Mouse (Mus musculus): ENCODE data around the gene Spns1. TPM values are rescaled to one million over a fixed set of nuclear protein-coding genes. Genes with fewer than 3 reads are reported as not detected.
A peak's percentile ranks its signal among the peaks of the same experiment; 100 is the strongest.

The Spns1 gene
- polyA plus RNA-seq, 2 experiments from 2014 or later = 26.7 to 43.3 TPM

DNA sequence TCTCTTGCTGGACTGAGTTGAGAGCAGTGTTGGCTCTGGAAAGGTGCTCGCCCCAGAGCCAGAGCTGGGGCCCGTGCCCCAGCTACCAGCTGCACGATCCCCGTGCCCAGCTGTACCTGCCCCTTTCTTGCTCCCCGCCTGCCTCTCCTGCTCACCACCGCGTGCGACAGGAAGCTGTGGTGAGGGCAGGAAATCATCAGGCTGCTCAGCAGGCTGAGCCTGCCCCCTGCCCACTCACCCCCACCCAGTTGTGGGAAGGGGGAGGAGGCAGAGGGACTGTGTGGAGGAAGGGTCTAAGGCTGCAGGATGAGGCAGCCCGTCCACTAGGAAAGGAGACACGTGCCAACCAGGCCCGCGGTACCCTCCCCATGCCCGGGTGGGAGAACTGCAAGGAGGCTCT, 7.9 kb downstream of the Spns1 start, which contains the start of gene Lat:
TSS of gene Lat (minus strand) at position 178 of the 400 bp plus-strand sequence.
- peak; percentile 95 for ATAC-seq

DNA sequence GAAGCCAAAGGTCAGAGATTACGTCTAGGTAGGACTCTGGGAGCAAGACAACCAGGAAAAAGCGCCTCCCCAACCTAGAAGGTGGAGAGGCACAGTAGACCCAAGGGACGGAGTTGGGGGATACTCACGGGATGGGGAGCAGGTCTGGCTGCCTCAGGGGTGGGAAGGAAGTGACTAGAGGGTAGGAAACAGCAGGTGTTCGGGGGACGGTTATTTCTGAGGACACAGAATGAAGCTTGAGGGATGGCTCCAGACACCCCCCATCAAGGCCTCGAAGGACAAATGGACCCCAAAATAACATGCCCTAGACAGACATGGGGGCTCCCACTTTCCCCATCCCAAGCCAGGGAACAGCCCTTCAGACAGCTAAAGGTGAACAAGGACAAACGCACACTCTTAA, 8.9 kb downstream of the Spns1 start:
- no peak for ATAC-seq

DNA sequence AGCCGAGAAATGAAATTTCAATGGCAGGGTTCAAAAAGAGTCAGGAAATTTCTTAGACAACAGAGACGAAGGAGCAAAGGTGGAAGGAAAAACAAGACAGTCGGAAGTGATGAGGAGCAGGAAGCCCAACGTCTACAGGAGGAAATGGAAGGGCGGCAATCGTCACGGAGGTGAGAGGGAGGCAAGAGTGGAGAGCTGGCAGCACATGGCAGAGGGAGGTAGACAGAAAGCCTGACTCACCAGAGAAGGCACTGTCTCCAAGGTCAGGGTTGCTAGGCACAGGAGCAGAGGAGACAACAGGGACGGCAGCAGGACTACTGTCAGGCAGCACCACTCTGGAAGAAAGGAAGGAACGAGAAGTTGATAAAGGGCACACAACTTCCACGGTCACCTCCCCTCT, 9.6 kb downstream of the Spns1 start:
- ATAC-seq = peak; percentile 33

DNA sequence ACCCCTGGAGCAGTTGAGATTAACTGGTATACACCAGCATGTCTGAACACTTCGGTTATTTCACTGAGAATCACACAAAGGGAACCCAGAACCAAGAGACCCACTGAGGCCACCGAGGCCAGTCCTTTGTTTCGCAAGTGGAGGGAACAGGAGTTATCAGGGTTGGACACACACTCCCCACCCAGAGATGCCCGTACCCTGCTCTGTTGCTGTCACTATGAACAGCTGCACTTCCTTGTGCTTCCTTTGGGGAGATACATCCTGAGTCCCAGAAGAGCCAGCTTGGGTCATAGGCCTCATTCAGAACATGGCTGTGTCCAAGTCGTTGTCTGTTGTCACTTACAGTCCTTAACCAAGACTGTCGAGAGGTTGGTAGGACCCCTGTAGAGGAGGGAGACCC, 14.2 kb downstream of the Spns1 start:
- ATAC-seq = no peak

DNA sequence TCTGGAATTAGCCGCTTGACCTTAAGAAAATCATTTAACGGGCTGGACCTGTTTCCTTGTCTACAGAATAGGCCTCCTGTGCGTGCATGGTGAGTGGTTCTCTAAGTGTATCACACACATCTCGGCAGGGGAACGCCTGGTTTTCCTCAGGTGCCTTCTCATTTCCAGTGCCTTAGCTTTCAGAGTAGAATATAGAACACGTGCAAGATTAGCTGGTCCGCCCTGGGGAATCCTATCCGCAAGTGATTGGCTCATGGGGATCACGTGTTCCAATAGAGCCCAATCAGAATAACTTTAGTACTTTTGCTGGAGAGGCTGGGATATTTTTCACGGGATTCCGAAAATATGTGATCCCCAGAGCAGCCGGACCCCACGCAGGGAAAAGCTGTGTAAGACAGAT, 18.2 kb downstream of the Spns1 start:
- ATAC-seq = no peak

DNA sequence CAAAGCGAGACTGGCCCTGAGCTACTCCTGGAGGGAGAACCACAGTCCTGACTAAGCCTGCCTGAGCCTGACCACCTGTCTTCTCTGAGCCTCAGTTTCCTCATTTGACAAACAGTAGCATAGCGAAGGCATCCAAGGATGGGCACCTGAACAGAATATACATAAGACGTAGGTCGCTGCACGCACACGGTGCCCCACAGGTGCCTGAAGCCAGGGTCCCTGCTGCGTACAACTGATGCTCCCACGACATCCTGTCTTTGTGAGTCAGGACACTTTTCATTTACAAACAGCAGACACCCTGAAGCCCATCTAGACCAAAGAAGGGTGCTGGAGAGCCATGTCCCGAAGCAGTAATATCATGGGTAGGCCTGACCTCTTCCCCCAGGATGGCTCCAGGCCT, 18.8 kb downstream of the Spns1 start:
- peak; percentile 34 for ATAC-seq

- peak; percentile 53 for ATAC-seq
Measured at GRCm38 (mm10) chr7:126357838-126358237, 19.4 kb downstream of the Spns1 start.

DNA sequence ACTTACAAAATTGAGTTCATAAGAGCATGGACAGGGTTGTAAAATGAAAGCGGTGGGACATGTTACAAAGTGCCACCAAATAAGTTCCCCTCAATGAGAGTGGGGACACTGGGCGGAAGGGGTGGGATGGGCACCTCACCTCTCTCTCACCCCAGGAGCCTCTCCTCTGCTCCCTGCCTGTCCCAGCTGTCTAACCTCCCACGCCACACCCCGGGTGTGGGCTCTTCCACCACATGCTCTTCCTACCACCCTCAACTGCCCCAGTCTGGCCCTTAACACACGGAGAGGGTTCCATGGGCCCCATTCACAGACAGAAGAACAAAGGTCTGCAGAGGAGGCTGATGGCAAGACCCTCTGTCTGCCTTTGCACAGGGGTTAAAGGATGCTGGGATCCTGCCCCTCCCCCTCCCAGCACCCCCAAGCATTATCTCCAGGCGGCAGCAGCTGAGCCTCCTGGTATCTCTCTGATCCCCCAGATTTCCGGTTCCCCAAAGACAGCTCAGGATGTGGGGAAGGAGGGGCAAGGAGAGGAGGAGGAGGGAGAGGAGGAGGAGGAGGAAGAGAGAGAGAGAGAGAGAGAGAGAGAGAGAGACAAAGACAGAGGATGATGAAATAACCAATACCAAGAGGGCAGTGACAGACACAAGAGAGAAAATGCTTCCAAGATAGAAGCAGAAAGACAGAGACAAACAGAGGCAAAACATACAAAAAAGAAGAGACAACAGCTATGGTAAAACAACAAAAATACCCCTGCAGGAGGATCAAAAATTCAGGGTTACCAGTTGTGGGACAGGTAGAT, 20.3 kb downstream of the Spns1 start:
- peak; percentile 31 for ATAC-seq

DNA sequence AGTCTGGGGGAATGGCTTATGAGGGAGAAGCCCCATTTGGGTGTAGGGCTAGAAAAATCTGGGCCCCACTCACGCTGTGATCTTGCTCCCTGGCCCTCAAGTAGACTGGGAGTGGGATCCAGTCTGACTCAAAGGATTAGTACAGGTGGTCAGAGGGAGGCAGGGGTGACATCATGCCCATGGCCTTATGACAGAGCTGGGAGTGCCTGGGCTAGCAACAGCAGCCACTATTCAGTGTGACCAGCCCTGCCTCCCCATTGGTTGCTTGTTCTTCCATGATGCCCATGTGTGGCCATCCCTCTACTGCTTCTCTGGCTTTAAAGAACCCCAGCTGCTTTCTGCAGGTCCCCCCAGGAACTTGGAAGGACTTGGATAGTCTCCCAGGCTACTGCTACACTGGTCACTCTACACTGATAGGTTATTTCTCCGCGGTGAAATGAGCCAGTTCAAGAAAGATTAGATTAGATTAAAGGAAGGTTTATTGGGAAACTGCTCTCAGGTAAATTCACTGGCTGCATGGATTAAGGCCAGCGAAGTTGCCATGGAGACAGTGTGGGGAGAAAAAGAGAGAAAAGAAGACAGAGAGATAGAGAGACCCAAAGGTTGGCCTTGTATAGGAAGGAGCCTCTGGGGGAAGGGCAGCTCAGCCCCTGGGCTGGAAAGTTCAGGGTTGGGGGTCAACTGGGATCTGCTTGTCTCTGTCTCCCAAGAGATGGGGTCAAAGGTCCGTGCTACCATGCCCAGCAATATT, 21.2 kb downstream of the Spns1 start:
- ATAC-seq = no peak

DNA sequence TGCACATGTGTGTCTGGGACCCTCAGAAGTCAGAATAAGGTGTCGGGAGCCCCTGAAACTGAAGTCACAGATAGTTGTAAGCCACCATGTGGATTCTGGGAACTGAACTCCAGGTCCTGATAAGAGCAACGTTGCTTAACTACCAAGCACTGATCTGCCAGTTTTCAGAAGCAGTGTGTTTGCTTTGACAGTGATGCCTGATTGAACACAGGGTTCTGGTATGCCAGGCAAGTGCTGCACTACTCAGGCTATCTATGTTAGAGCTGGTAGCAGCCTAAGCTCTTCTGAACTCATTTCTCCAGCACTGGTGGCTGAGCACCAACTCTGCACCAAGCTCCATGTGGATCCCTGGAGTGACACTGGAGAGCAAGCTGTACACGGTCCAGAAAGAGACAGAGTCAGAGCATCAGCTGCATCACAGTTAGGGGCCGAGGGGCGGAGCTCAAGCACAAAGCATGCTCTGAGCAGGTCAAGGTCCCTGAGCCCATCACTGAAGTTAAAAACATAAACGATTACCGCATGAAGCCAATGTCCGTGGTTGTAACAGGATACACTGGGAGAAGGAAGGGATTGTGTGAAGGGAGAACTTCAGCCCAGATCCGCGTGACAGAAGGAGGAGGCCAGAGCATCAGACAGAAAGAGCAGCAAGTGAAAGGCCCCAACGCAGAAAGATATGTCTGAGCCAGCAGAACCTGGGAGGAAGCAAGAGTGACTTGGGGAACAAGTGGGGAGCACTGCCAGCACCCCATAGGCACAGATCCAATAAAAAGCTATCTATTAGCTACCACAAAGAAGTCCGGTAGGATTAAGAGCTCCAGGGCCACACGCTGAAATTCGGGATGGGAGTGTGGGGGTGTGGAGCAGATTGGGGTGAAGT, 22.3 kb downstream of the Spns1 start:
- no peak for ATAC-seq

GRCm38 (mm10) chr7:126353994-126354365, 23.3 kb downstream of the Spns1 start:
- ATAC-seq = no peak

DNA sequence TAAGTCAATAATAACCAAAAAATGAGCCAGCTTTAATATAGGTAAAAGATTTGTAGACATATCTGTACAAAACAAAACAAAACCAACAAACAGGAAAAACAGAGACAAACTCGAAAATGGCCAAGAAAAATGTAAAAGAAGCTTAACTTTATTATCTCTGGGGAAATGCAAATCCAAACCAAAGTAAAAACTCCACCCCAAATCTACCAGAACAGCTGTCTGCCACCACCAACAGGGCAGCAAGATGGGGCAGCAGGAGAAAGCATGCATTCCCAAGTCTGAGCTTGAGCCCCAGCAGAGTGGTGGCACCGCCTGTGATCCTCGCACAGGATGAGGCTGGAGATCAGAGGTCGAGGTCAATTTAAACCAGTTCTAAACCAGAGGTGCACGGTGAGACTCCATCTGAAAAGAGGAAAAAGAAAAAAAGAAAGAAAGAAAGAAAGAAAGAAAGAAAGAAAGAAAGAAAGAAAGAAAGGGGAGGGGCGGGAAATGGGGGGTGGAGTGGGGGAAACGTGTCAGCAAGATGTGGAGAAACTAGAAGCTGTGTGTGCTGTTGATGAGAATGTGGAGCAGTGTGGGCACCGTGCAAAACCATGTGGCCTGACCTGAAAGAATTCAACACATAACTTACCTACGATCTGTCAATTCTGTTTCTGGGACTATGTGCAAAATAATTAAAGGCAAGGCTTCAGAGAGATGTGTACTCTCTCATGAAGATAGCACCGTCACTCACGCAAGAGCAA, 23.8 kb downstream of the Spns1 start:
- no peak for ATAC-seq

- no peak for ATAC-seq
Measured at GRCm38 (mm10) chr7:126351419-126351951, 25.8 kb downstream of the Spns1 start.

DNA sequence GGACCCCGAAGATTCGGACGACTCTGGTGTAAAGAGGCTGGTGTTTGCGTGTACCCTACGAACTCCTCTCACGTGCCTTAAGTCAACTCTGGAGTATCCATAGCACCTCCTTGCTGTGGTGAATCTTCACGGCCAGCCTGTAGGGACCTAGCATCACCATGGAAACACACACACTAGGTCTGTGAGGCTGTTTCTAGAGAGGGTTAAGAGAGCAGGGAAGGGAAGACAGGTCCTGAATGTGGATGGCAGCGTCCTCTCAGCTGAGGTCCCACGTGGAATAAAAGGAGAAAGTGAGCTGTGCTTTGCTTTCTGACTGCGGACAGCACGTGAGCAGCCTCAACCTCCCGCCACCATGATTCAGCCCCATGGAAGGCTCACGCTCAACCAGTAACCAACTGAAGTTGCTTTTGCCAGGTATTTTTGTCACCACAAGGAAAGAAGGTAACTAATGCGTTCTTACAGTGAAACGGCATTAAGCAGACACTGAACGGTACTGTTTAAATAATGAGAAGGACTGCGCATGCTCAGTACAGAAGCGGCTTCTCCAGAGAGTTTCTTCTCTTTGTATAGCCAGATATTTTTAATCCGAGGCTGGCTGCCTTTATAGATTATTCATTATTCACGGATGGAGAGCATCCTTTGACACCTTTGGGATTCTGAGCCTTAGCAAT, 26.4 kb downstream of the Spns1 start:
- no peak for ATAC-seq

DNA sequence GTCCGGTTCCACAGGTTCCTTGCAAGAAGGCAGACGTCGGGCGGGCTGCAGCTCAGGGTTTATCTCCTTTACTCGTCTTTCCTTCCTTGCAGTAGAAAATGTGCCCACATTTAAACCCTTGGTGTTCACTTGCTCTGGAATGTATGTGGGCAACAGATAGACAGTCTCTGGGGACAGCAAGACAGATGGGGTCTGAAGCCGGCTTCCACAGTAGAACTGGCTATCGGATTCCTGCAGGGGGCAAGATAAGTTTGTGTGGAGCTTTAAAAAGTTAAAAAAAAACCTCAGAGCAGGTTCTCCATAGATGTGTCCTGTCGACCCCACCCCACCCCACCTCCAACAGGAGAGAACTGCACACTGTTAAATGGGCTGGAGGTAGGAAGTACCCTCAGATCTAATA, 29.0 kb downstream of the Spns1 start:
- ATAC-seq = no peak

GRCm38 (mm10) chr7:126347098-126347497, 30.2 kb downstream of the Spns1 start:
- peak; percentile 49 for ATAC-seq

- ATAC-seq = no peak
Measured at GRCm38 (mm10) chr7:126345969-126346368, 31.3 kb downstream of the Spns1 start.

DNA sequence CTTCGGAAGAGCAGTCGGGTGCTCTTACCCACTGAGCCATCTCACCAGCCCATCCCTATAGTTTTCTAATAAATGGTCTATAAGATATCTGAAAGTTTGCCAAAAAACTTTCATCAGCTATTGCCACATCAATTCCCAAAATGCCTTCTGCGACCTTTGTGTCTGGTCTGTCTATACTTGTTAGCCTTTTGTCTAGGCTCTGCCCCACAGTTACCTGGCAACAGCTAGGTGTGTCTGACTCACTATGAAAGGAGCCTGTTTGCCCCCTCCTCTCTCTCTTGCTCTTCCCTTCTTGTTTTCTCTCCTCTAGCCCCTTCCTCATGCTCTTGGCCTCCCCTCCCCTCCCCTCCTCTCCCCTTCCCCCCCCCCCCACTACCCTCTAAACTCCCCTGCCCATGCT, 31.7 kb downstream of the Spns1 start:
- no peak for ATAC-seq

- ATAC-seq = no peak
Measured at GRCm38 (mm10) chr7:126340896-126341295, 36.4 kb downstream of the Spns1 start.

GRCm38 (mm10) chr7:126340206-126340618, 37.0 kb downstream of the Spns1 start:
- peak; percentile 65 for ATAC-seq

GRCm38 (mm10) chr7:126339521-126339971, 37.7 kb downstream of the Spns1 start:
- ATAC-seq = no peak

All from activated CD4-positive, CD25-positive, alpha-beta regulatory T cell, adult 4 months (primary cell).